8 mouse cellular contexts compared by ENCODE assay signal in the genomic region with DNA sequence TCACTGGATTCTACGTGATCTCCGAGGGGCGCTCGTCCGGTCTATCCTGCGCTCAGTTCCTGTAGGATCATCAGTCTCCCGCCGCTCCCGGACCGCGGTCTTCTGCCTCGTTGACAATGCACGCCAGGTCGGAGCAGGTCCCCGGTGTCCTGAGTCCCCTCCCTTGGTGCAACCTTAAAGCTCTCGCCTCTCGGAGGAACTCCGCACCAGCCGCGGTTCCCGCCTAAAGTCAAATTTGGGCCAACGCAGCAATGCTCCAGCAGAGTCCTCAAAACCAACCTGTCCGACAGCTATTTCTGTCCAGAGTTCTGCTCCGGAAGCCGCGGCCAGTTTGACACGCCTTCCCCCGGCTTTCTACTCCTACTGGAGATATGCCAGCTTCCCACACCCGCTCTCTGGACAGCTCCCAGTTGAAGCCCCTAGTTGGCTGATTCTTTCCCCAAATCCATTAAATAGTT. TPM values are rescaled to one million over a fixed set of nuclear protein-coding genes. Genes with fewer than 3 reads are reported as not detected.
DNase-seq lines count a peak whose midpoint lies in the region; ATAC-seq and TF ChIP-seq lines count a peak whose summit lies in the region.

A gene (minus strand): TSS at position 288 of the 458 bp plus-strand sequence.

- H3K27me3 ChIP-seq in lung, embryonic 16.5 days (ENCODE audit: control insufficient read depth, insufficient read depth, low read depth, low read length): no peaks in the 10 kb centered on the region

- peak within 1 kb of the TSS; percentile 63 for H3K4me3 ChIP-seq in lung, embryonic 16.5 days (ENCODE audit: low read length)
- peak within 1 kb of the TSS; percentile 49 for H3K4me3 ChIP-seq in olfactory bulb, adult 2 months (ENCODE audit: insufficient read depth, low read depth, low read length)

- peak within 1 kb of the TSS; percentile 53 for H3K27ac ChIP-seq in lung, embryonic 16.5 days (ENCODE audit: low read length)
- H3K27ac ChIP-seq in olfactory bulb, adult 2 months (ENCODE audit: insufficient read depth, low read depth, low read length): no peak within 1 kb of the TSS

- WGBS in lung, embryonic 16.5 days: under 1% methylated on average over 29 of the region's 29 CpGs
- WGBS in olfactory bulb, adult 2 months: 2% methylated on average over 29 of the region's 29 CpGs

- TF ChIP-seq POLR2A in olfactory bulb, adult 2 months (IDR thresholded peaks at IDR 0.05; ENCODE audit: insufficient read depth, low read depth, low read length): no peak

- H3K4me1 ChIP-seq in lung, embryonic 16.5 days (replicated peaks; ENCODE audit: control insufficient read depth, insufficient read depth, low read length): peaks cover 4% of the 10 kb centered on the region; the same call in 1 of the 2 replicates
- H3K4me1 ChIP-seq in olfactory bulb, adult 2 months (ENCODE audit: control insufficient read depth, insufficient read depth, low read length): peaks cover 11% of the 10 kb centered on the region

- peak; percentile 69 for ATAC-seq in lung, embryonic 16.5 days (ENCODE audit: low read depth)

- DNase-seq in cerebellum, postnatal 10 days: peak; percentile 65 to 69
- no peak for DNase-seq in cerebellum, adult 11-12 months
- DNase-seq in embryo, embryonic 10 days (ENCODE audit: low spot score): peak; percentile 59
- peak; percentile 73 to 76 for DNase-seq in heart, adult 18-20 months
- peak; percentile 58 for DNase-seq in kidney, adult 18-20 months
- peak; percentile 57 for DNase-seq in yolk sac, embryonic 10.5 days (ENCODE audit: low spot score)

- peak within 1 kb of the TSS; percentile 69 for H3K9ac ChIP-seq in lung, embryonic 16.5 days (ENCODE audit: low read length)

- no peak for TF ChIP-seq CTCF in olfactory bulb, adult 2 months (IDR thresholded peaks at IDR 0.05; ENCODE audit: insufficient read depth, low read depth, low read length)

- H3K4me2 ChIP-seq in lung, embryonic 16.5 days (ENCODE audit: low read depth, low read length): peak within 1 kb of the TSS; percentile 94

- no peaks in the 10 kb centered on the region for H3K36me3 ChIP-seq in lung, embryonic 16.5 days (ENCODE audit: control insufficient read depth, insufficient read depth, low read length)

- no peaks in the 10 kb centered on the region for H3K9me3 ChIP-seq in lung, embryonic 16.5 days (ENCODE audit: control insufficient read depth, low read length)

RNA-seq across cellular contexts. Expression of the gene that starts here (rescaled TPM):
- total RNA-seq in heart, adult 18-20 months (2021): 1 to 10 TPM; 2.7 to 3.2 TPM
- polyA plus RNA-seq in lung, embryonic 16.5 days (2015; fragmentation: Nextera tagmentation; extraction: Ambion mirVana): 5.9 and 6.5 TPM in 2 replicates
- polyA plus RNA-seq in olfactory bulb, adult 2 months (2012; ENCODE audit: insufficient read depth, insufficient read length, low replicate concordance, missing spikeins): not detected in 2 replicates
